Mouse (Mus musculus): ENCODE data around the gene Cpm.
A peak's percentile ranks its signal among the peaks of the same experiment; 100 is the strongest.

Gene Cpm

DNA sequence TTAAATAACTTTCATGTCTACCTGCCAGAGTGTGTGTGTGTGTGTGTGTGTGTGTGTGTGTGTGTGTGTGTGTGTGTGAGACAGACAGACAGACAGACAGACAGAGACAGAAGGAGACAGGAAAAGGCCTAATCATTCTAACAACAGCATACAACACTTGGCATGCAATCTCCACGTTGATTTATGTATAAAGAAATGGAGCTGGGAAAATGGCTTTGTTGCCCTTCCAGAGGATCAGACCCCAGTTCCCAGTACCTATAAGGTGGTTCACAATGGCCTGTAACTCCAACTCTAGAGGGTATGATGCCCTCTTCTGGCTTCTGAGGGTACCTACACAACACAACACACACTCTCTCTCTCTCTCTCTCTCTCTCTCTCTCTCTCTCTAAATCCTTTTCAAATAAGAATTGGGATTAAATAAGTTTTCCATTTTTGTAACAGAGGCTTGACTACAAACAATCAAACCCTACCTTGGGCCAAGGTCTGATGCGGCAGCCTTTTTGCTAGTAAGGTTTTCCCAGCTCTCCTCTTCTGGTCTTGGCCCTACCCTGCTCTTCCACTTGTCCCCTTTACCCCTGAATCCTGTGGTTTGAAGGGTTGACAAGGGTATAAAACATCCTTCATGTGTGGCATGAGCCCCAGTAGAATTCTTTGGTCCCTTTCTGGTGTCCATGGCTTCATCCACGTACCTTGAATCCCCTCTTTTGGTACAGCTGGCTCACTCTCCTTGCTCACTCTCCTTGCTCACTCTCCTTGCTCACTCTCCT, 6.7 kb downstream of the Cpm start:
- no peak for DNase-seq (ENCODE audit: low read depth, low spot score)

DNA sequence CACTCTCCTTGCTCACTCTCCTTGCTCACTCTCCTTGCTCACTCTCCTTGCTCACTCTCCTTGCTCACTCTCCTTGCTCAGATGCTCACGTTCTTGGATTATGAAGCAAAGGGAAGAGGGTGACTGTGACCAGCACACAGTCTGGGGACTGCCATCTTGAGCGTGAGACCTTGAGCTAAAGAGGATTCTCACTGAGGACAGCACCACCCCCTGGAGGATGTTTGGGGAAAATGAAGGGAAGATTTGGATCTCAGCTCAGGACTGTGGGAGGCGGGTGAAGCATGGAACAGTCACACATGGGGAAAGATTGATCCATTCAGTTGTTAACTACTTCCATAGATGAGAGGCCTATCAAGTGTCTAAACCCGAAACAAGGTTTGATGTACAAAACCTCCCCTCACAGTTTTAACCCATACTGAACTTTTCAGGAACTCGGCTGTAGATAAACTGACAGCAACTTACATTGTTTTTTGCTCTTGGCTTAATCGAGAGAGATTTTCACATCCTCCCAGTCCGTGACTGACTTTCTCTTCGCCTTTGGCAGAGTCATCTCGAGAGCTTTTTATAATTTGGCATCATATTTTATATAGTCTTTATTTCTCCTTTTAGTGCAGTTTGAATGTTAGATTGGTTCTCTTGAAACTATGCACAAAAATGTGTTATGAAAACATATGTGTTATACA, 7.9 kb downstream of the Cpm start:
- no peak for DNase-seq (ENCODE audit: low read depth, low spot score)

DNA sequence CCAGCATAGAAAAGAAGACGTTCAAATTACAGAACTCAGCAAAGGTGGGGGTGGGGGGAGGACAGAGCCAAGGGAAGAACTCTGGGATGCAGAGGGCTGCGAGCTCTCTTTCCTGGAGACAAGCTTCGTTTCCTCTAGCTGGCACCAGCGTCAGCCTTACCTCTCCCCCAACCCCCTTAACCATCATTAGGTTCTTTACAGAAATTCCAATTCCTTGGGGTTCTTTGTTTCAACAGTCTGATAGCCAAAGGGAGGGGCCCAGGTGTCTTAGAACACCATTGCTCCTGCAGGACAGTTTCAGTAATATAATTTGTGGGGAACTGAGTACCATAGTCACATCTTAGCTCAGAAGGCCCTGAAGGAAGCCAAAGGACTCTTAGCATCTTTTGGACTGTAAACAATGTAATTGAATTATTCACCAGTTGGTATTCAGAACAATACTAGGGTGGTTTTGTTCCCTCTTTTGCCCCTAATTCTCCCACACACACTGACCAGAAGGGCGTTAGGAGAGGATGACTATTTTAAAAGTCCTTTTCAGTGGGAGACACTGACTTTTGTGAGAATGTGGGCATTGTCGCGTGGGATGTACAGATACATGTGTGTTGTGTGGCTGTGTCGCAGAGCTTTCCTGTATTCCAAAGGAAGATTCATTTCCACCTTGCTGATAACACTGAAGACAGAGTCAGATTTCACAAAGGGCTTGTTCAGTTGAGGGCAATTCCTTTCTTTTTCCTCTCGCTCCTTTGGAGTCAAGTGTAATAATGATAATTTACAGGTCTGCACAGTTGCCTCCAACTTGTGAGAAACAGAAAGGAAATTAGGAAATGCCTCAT, 8.7 kb downstream of the Cpm start:
- DNase-seq (ENCODE audit: low read depth, low spot score) = no peak

DNA sequence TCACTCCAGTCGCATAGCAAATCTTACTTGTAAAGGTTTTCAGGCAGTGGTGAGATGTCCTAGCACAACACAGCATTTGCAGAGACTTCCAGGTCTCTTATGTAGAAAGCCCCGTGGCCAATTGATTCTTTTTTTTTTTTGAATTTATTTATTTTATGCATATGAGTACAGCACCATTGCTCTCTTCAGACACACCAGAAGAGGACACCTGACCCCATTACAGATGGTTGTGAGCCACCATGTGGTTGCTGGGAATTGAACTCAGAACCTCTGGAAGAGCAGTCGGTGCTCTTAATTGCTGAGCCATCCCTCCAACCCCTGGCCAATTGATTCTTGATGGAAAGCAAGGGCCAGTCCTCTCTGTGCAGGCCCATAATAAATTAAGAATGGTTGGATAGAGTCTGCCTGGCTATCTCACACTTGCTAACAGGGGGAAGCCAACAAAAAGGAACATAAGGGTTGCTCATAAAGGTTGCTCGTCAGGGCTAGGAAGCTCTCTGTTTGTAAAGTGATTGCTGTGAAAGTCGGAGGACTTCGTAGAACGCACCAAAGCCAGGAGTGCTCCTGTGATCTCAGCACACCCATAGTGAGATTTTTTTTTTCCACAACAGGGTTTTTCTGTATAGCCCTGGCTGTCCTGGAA, 9.4 kb downstream of the Cpm start:
- no peak for DNase-seq (ENCODE audit: low read depth, low spot score)

DNA sequence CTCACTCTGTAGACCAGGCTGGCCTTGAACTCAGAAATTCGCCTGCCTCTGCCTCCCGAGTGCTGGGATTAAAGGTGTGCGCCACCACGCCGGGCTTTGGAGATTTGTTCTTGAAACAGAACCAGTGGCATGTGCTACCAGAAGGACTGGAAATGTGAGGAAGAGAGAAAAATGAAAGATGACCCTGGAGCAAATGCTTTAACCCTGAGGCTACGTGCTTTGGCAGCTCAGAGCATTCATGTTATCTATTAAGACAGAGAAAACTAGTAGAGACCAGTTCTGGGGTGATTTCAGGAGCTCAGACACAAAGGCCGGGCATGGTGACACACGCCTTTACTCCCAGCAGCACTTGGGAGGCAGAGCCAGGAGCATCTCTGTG, 9.9 kb downstream of the Cpm start:
- DNase-seq (ENCODE audit: low read depth, low spot score) = no peak

DNA sequence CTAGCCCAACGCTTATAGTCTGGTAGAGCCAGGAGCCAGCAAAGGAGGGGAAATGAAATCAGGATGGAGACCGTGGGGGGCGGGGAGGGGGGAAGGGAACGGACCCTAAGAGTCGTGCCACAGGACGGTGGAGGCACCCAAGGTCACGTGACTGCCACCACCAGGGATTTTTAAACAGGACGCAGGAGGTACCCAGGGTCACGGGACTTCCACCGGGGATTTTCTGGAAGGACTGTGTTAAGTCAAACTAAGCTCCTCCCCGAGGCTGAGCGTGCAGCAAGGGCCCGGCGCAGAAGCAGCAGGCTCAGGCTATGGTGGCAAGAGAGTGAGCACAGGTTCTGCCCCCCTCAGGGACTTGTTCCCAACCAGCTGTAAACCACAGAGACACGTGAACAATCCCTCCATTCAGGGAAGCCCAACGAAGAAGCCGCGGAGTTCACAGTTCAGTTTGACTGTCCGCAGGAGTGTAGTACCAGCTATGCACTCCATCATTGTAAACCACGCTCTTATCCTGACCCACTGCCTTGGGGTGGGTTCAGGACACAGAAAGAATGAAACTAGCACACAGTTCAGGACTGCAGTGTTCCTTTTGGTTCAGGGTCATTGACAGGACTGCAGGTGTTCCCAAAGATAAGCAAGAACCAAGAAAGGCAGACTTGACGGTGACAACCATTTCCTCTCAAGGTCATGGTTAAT, 10.7 kb downstream of the Cpm start:
- no peak for DNase-seq (ENCODE audit: low read depth, low spot score)

DNA sequence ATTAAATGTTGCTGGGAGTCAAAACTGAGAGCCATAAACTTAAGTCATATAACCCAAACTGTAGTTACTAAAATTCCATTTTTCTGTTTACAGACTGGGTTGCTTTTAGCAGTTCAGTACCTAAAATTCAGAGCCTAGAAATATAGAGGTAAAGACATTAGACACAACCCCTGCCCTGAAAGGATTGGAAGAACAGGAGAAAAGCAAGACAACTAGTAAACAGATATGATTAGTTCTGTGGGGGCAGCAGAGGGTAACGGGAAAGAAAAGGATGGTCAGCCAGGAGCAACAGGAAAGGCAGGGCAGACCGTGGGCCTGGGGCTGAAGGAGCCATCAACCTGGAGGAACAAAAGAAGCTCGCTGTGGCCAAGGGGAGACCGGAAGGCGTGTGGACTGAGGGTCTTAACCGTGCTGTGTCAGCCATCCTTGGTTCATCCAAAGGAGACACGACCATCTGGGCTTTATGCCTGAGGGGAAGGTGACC, 11.3 kb downstream of the Cpm start:
- DNase-seq (ENCODE audit: low read depth, low spot score) = no peak

DNA sequence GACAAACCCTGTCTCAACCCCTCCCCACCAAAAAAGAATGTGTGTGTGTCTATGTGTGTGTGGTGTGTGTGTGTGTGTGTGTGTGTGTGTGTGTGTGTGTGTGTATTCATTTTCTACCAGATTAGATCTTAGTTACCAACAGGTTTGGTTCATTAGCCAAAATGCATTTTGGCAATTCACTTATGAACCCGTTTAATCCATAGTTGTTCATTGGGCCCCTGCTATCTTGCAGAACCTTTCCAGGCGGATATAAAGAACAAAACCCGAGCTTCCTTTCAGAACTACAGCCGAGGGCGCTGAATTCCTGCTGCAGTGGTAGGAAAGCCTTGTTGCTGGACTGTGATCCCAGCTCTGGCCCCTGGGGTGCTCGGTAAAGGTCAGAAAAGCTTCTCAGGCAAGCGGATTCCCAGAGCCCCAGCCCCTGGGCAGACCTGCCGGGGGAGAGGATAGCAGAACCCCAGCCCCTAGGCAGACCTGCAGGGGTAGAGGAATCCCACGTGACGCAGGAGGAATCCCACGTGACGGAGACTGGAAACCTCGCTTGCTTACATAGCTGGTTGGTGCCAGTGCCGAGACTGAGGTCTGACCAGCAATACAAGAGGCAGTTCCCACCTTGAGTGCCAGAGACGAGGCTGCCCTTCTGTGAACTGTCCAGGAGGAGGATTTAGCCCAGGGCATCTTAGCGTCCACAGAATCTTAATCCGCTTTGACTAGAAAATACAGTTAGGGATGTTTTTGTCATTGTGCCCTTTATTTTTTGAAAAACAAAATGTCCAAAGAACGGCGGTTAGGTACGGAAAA, 12.3 kb downstream of the Cpm start:
- DNase-seq (ENCODE audit: low read depth, low spot score) = no peak

DNA sequence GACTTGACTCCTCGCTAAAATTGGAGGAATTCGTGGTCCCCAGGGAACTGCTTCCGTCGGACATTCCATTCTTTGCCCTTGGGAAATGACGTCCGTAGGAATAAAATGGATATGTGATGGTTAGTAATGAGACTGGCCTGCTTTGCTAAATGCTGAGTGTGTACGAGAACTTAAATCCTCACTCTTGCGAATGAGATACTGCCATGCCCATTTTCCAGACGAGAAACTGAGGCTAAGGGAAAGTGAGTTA, 12.8 kb downstream of the Cpm start:
- DNase-seq (ENCODE audit: low read depth, low spot score) = no peak

DNA sequence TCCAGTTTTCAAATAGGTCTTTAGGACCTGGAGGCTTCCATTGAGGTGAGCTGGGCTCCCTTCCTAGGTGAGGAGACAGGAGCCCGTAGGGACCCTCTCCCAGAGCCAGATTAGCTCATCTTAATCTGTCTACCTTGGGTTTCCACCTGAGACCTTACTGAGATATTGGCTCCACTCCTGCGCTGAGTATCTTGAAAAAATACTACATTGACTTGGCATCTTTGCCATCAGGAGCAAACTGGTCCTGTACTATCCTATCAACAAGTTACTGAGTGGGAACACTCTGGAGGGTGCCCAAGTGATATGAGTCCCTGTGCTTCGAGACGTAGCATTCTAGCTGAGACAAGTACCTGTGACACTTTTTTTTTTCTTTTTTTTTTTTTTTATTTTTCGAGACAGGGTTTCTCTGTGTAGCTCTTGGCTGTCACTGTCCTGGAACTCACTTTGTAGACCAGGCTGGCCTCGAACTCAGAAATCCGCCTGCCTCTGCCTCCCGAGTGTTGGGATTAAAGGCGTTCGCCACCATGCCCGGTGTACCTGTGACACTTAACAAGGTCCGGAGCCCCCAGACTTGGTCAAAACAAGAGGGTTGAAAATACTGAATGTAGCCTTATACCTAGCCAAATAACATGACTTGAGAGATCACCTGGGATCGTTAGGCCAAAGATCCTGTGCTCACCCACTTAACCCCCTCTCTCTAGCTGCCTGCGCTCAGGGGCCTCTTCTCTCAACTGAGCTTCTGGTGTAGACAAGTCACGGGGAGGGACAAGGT, 13.4 kb downstream of the Cpm start:
- DNase-seq (ENCODE audit: low read depth, low spot score) = no peak

DNA sequence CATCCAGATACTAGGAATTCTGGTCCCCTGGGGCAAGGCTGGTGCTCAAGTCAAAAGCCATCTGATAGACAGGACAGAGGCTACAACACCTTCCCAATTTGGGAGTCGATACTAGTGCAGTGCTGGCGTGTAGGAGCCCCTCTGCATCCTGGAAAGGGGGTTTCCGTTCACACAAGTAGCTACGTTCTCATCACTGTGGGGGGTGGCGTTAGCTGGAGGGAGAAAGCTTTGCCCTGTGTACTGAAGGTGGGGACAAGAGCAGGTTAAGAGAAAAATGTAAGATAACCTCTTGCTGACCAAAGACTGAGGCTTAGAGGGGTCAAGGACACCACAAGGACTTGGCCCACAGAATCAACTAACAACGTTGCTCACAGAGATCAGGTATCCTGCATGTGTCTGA, 14.0 kb downstream of the Cpm start:
- no peak for DNase-seq (ENCODE audit: low read depth, low spot score)

DNA sequence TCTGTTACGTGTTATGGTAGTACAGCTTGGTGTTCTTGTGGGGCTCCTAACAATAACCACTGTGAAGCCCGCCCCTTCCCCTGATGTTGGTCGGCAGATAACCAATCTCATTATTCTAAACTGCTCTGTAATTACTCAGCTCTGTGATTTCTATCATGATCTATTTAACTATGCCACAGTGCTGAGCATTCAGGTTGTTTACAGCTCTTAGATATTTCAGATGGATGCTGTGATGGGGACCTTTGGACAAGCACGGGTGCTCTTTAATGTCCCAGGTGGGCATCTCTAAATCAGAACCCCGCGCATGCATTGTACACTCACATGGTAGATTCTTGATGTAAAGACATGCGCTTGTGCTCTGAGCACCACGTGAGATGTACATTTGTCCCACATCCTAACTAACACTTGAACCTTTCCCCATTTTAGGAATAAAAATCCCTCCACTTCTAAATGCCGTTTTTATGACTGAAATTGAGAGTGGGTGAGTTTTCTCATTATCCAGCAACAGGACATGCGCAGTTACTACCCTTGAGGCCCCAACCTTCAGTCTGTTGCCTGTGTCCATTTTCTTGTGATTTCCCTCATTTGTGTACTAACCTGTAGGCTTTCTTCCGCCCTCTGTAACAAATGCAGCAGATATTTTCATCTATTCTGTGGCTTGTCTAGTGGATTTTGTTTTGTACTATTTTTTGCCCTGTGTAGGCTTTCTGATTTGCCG, 14.6 kb downstream of the Cpm start:
- DNase-seq (ENCODE audit: low read depth, low spot score) = no peak

DNA sequence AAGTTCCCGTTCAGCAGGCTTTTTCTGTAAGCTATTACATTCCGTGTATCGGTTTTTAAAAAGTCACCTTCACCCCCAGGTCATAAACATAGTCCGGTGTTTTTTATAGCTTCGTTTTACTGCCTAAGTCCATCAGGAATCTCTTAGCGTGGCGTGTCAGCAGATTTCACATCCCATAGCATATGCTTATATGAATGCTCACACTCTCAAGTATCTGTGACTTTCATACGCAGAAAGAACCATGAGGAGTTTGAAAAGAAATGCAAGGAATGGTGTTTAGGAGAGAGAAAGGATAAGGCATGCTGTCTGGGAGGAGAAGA, 15.1 kb downstream of the Cpm start:
- DNase-seq (ENCODE audit: low read depth, low spot score) = no peak

DNA sequence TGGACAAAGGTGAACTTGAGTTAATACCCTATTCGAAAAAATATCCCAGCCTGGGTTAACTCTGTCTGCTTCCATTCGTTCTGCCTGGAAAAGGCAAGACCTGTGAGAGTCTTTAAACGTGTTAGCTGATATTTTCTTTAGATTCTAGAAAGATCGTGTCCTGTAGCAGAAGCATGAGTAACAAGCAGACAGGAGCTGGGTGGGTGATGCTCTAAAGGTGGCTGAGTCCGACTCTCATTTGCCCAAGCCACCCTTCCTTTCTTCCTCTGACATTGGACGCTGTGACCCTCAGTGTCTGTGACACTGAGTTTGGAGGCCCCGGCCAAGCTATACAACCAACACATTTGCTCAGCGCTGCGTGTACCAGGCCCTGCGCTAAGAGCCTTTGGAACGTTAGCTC, 15.5 kb downstream of the Cpm start:
- no peak for DNase-seq (ENCODE audit: low read depth, low spot score)

DNA sequence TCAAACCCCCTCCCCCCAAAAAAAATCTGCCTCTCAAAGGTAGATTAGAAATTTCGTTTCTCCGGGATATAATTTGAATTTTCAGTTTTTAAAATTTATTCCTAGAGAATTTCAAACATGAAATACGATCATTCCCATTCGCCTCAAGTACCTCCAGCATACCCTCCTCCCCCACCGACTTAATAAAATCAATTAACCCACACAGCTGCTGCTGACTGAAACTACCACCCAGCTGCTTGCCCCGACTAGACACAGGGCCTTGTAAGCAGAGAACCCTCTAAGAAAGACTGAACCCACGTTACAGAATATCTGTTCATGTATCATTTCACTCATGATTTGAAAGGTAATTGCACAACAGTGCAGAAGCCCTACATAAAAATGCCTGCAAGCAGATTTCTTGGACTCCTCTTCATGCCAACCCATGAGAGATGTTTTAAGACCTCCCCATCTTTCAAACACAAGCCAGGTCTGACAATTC, 16.2 kb downstream of the Cpm start:
- no peak for DNase-seq (ENCODE audit: low read depth, low spot score)

DNA sequence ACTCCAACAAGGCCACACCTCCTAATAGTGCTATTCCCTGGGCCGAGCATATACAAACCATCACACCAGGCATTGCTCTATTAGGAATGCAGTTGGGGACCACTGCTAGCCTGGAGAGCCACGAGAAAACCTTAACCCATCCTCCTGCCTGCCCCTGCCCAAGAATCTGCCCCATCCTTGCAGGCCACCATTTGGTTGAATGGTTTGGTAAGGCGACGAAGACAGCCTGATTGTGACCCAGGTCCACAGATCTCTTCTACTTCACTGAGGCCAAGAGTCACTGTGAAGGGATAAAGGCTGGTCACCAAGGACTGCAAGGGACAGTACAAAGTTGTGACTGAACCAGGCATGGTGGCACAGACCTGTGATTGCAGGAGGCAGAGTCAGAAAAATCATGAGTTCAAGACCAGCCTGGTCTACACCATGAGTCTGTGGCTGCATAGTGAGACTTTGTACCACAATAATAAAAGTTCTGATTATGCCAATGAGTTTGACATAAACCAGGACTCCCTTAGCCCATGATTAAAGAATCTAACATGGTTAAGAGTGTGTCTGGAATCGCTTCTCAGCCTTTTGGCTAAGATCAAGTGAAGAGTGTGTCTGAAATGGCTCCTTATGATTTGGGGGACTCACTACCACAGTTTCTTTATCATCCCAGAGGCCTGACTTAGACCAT, 17.3 kb downstream of the Cpm start:
- no peak for DNase-seq (ENCODE audit: low read depth, low spot score)

DNA sequence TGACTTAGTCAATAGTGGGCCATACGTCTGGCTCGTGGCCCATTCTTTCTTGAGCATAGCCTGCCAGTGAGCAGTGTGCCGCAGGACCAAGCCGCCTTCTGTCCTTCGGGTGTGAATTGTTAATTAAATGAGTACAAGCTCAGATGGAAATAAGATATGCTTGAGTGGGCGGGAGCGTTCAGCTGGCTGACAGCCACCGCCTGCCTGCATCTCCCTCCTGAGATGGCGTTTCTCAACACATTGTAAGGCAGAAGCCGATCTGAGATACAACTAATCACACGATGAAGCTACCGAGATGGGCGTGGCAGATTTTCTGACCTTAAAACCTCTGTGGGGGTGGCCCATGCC, 17.8 kb downstream of the Cpm start:
- DNase-seq (ENCODE audit: low read depth, low spot score) = peak; percentile 32

DNA sequence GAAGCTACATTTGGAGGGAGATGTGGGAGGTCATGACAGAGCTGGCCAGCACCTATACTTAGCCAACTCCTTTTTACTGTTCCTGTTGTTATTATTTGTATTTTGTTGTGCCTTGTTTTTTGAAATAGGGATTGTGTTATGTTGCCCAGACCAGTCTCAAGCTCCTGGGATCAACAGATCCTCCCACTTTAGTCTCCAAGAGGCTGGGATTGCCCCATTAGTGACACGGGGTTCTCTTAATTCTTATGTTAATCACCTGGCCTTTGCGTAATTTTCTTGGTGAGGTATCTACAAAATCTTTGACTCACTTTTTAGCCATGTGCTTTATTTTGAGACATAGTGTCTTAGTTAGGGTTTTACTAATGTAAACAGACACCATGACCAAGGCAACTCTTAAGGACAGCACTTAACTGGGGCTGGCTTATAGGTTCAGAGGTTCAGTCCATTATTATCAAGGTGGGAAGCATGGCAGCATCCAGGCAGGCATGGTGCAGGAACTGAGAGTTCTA, 18.7 kb downstream of the Cpm start:
- DNase-seq (ENCODE audit: low read depth, low spot score) = no peak

DNA sequence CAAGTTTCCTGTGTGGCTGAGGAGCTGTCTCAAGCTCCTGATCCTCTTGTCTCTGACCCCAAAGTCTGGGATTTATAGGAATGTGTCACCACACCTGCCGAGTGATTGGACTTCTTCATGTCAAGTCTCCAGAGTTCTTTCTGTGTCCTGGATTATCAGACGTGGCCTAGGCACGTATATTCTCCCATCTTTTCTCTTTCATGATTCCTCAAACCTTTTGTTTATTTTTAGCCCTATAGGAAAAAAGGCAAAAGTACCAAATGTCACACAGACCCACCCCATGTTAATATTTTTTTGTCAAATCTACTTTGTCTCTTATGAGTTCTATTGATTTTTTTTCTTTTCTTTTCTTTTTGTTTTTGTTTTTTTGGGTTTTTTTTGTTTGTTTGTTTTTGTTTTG, 19.3 kb downstream of the Cpm start:
- DNase-seq (ENCODE audit: low read depth, low spot score) = no peak
